Mouse (Mus musculus) hindbrain, embryonic 15.5 days (tissue): ENCODE results near the gene Matk. TPM values are rescaled to one million over a fixed set of nuclear protein-coding genes. Genes with fewer than 3 reads are reported as not detected.

Source experiments
- ATAC-seq: fragments of 200-750 bp; cut with Nextera tagmentation; 2 replicates; pipeline ENCODE4 v1.8.0; 2017; ENCODE audit warnings: low read depth, moderate number of reproducible peaks, moderate TSS enrichment; ENCODE audit not compliant: low FRiP score
- H3K27ac ChIP-seq: fragments of 300-500 bp; sonication (generic); replicated peaks from 2 replicates; pipeline ENCODE4 v1.5.1; 2015; ENCODE audit warnings: mild to moderate bottlenecking, inconsistent platforms
- H3K27me3 ChIP-seq: fragments of 300-500 bp; sonication (generic); 2 replicates; pipeline ENCODE4 v1.6.1; 2015; ENCODE audit warnings: control low read depth, inconsistent platforms
- H3K36me3 ChIP-seq: fragments of 300-500 bp; sonication (generic); 2 replicates; pipeline ENCODE4 v1.6.1; 2015; ENCODE audit warnings: control low read depth, inconsistent platforms
- H3K4me1 ChIP-seq: fragments of 300-500 bp; sonication (generic); replicated peaks from 2 replicates; pipeline ENCODE4 v1.6.1; 2015; ENCODE audit warnings: control low read depth, inconsistent platforms
- H3K4me2 ChIP-seq: fragments of 300-500 bp; sonication (generic); 2 replicates; pipeline ENCODE4 v1.6.1; 2015; ENCODE audit warnings: moderate library complexity, mild to moderate bottlenecking, inconsistent platforms
- H3K4me3 ChIP-seq: fragments of 300-500 bp; sonication (generic); 2 replicates; pipeline ENCODE4 v1.5.1; 2015; ENCODE audit warnings: mild to moderate bottlenecking, inconsistent platforms
- H3K9ac ChIP-seq: fragments of 300-500 bp; sonication (generic); 2 replicates; pipeline ENCODE4 v1.6.1; 2015; ENCODE audit warnings: inconsistent platforms
- H3K9me3 ChIP-seq: fragments of 300-500 bp; sonication (generic); 2 replicates; pipeline ENCODE4 v1.6.1; 2016; ENCODE audit warnings: control low read depth, inconsistent platforms
- WGBS: fragments of 180-500 bp; shearing (Covaris S2); methylation state at CpG from one replicate; pipeline ENCODE4 v1.1.7; 2015; 5-methylcytosine and 5-hydroxymethylcytosine counted together
- polyA plus RNA-seq: library from polyadenylated mRNA; unstranded; fragments of >200 nt; fragmentation: Nextera tagmentation; extraction: Ambion mirVana; gene quantifications from 2 replicates; pipeline ENCODE4 v1.2.1, GENCODE M21; 2015

Gene Matk
- polyA plus RNA-seq, 1 experiment from 2014 or later, result 49.7 TPM

DNA sequence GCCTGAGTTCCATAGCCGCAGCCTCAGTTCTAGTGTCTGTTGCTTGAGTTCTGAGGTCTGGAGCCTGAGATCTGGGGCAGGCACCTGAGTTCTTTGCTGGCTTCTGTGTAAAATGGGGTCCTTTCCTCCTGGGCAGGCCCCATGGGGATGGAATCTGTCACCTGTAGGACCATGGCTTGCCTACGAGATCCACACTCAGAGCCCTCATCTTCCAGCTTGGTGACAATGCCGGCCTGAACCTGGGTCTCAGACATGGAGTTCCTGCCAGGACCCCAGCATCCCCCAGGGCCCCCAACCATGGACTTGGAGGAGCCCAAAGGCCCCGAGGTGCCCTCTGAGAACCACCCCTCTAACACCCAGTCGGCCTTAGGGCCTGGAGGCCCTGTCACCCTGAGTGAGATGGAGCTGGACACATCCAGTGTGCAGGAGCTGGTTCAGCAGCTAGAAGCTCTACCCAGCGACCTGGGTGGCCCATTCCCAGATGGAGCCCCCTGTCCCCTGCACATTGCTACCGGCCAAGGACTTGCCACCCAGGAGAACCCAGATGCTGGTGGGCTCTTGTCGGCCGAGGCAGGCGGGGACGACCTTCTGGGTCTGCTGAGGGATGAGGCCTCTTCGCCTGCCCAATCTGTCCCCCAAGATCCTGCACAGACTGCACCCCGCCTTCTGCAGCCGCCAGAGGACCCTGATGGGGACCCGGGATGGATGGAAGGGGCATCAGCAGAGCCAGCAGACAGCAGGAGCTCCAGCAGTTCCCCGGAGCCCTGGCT lies 16.1 kb downstream of the Matk start:
- no peak for ATAC-seq
- no peaks in the 10 kb centered on the region for H3K27me3 ChIP-seq
- H3K9me3 ChIP-seq, result no peaks in the 10 kb centered on the region
- peaks cover 26% of the 10 kb centered on the region for H3K4me1 ChIP-seq
- peak overlapping the region; percentile 60 for H3K4me3 ChIP-seq
- WGBS, result 86% methylated on average over 16 of the region's 16 CpGs
- H3K9ac ChIP-seq, result peak overlapping the region; percentile 72
- H3K4me2 ChIP-seq, result peak overlapping the region; percentile 76
- H3K27ac ChIP-seq, result no peak overlapping the region
- H3K36me3 ChIP-seq, result peaks cover 26% of the 10 kb centered on the region

DNA sequence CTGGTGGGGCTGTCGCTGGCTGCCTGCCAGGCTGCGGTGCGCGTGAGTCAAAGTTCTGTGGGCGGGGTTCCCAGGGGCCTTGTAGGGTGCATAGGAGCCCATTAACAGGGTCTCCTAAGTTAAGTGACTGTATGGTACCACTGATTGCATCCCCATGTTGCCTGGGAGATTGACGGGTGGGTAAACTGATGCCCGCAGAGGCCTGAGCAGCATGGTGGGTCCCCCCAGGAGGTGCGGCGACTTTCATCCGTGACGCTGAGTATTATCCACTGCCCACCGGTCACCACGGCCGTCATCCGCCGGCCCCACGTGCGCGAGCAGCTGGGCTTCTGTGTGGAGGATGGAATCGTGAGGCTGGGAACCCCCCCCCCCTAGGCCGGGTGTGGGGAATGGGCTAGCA lies 19.6 kb downstream of the Matk start:
- no peak for ATAC-seq
- H3K4me1 ChIP-seq, result peaks cover 17% of the 10 kb centered on the region
- no peak overlapping the region for H3K4me2 ChIP-seq
- 95% methylated on average over 20 of the region's 21 CpGs for WGBS
- no peak overlapping the region for H3K9ac ChIP-seq
- no peak overlapping the region for H3K27ac ChIP-seq
- no peaks in the 10 kb centered on the region for H3K27me3 ChIP-seq
- no peaks in the 10 kb centered on the region for H3K9me3 ChIP-seq
- peaks cover 22% of the 10 kb centered on the region for H3K36me3 ChIP-seq
- no peak overlapping the region for H3K4me3 ChIP-seq

DNA sequence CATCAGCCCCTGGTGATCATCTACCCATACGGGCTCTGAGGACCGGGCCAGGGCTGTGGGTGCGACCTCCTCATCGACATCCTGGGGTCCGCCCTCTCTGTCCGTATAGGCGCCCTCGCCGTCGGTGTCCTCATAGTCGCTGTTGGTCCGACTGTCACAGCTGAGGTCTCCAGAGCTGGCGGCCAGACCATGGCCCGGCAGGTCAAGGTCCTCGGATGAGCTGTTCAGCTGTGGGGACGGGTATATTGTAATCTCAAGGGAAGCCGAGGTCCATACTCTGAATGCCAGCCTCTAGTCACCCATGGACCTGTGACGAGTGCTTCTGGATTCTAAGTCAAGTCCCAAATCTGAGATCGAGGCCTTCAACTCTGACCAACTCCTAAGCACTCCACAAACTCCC lies 21.1 kb downstream of the Matk start:
- H3K27me3 ChIP-seq, result no peaks in the 10 kb centered on the region
- no peak overlapping the region for H3K4me2 ChIP-seq
- H3K9me3 ChIP-seq, result no peaks in the 10 kb centered on the region
- peaks cover 22% of the 10 kb centered on the region for H3K36me3 ChIP-seq
- no peak for ATAC-seq
- WGBS, result 95% methylated on average over 19 of the region's 19 CpGs
- no peak overlapping the region for H3K4me3 ChIP-seq
- no peak overlapping the region for H3K27ac ChIP-seq
- no peak overlapping the region for H3K9ac ChIP-seq
- peaks cover 5% of the 10 kb centered on the region for H3K4me1 ChIP-seq

DNA sequence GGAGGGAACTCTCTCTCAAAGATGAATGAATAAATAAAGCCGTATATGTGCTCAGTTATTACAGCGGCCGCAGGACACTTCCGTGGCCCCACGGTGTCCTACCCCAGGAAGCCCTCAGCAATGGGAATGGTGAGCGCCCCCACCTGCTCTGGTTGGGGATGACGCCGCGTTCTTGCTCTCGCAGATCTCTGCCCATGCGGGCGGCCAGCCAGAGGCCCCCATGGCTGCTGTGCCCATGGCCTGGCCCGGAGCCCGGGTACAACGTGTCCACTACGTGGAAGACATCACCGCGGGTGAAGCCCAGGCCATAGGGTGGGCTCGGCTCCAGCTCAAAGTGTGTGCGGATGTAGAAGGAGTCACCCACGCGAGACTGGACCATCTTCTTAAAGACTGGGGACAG lies 24.9 kb downstream of the Matk start:
- Histone ChIP-seq H3K36me3 (peaks cover 9% of the 10 kb centered on the region), H3K27ac (no peak overlapping the region), H3K4me3 (no peak overlapping the region), H3K27me3 (peaks cover 3% of the 10 kb centered on the region; the same call in 1 of the 2 replicates), H3K9me3 (no peaks in the 10 kb centered on the region), H3K4me1 (no peaks in the 10 kb centered on the region), H3K4me2 (no peak overlapping the region), H3K9ac (no peak overlapping the region)
- no peak for ATAC-seq
- 74% methylated on average over 22 of the region's 22 CpGs for WGBS

DNA sequence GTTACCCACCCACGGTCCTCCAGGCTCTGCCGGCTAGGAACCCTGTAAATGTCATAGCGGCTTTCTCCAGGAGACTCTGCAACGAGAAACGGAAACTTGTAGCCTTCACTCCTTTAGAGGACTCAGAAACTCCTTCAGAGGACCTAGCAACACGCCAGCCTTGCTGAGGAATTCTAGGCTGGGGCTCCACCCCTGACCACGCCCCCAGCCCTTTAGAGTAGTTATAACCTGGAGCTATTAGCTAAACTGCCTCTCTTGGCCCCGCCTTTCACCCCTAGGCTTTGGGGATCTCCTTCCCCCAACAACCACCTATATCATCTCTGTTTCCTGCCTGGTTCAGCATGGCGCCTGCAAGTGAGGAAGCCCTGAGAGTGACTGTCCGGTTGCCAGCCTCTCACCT lies 26.8 kb downstream of the Matk start:
- Histone ChIP-seq H3K4me3 (no peak overlapping the region), H3K9me3 (no peaks in the 10 kb centered on the region), H3K4me2 (no peak overlapping the region), H3K27ac (no peak overlapping the region), H3K27me3 (peaks cover 10% of the 10 kb centered on the region; the same call in 1 of the 2 replicates), H3K36me3 (no peaks in the 10 kb centered on the region), H3K9ac (no peak overlapping the region), H3K4me1 (no peaks in the 10 kb centered on the region)
- no peak for ATAC-seq
- 45% methylated on average over 10 of the region's 10 CpGs for WGBS

DNA sequence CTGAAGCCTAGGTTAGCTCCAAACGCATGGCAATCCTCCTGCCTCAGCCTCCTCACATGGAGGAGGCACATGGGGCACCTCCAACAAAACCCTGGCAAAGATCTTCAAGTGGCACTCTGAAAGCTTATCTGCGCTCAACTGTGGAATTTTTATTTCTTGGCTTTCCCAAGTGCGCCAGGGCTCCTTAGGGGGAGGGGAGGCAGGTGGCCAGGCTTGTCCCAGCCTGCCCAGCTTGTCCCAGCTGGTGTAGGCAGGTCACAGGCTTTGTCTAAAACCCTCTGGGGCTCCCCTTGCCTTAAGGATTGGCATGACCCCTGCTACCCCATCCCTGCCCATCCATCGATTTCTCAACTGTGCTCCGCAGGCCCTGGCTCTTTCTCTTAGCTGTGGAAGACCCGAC lies 31.5 kb downstream of the Matk start:
- Histone ChIP-seq H3K9ac (no peak overlapping the region), H3K4me1 (peaks cover 6% of the 10 kb centered on the region), H3K4me2 (no peak overlapping the region), H3K27me3 (peaks cover 16% of the 10 kb centered on the region), H3K4me3 (no peak overlapping the region), H3K9me3 (no peaks in the 10 kb centered on the region), H3K36me3 (no peaks in the 10 kb centered on the region), H3K27ac (no peak overlapping the region)
- no peak for ATAC-seq
- 46% methylated on average over 6 of the region's 6 CpGs for WGBS

DNA sequence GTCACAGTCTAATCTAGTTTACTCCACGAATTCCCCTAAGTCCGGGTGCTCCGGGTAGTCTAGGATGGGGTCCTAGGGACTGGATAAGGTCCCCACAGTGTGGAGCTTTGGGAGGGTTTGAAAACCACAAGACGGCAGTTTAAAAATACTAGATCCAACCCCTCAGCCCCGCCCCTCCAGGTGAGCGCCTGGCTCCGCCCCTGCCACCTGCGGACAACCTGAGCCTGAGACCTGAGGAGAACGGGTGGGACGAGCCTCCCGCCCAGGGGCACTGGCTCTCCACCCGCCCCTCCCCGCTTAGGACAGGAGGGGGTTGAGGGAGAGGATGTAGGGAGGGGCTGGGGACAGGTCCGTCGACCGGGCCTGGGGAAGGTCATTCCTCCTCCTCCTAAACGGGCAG lies 32.0 kb downstream of the Matk start:
- H3K27me3 ChIP-seq, result peaks cover 17% of the 10 kb centered on the region
- H3K36me3 ChIP-seq, result no peaks in the 10 kb centered on the region
- no peak overlapping the region for H3K4me3 ChIP-seq
- ATAC-seq, result no peak
- WGBS, result 11% methylated on average over 17 of the region's 17 CpGs
- no peak overlapping the region for H3K27ac ChIP-seq
- 0 out of 2 replicates have a peak overlapping the region, but pooled peaks have one; percentile 89 for H3K4me2 ChIP-seq
- peaks cover 6% of the 10 kb centered on the region for H3K4me1 ChIP-seq
- H3K9me3 ChIP-seq, result no peaks in the 10 kb centered on the region
- no peak overlapping the region for H3K9ac ChIP-seq

DNA sequence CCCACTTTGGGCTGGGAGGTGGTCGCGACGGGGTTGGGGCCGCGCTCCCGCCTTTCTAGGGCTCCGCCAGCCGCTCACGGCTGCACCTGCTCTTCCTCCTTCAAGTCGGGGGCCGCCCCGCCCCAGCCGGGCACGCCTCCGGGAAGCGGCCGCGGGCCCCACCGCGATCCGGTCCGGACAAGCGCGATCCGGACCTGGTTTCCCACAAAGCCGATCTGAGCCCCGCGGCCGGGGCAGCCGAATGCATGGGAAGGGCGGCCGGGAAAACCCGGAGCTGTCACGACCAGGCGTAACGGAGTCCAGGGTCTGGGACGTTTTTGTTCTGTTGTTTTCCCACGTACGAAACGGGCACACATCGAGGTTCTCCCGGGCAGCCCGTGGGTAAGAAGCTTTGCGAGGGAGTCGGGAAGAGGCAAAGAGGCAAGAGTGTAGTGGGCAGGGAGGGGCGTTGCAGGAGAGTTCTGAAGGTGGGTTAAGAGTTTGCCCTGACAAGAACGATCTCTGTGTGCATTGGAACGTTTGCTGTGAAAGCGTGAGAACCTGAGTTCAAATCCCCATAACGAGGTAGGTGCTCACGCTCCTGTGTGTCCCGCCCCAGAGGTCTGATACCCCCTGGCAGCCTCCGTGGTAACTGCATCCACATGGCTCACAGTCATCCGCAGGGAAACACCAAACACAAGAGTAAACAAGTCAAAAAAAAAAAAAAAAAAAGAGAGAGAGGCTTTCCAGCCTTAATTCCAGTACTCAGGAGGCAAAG lies 33.1 kb downstream of the Matk start:
- Histone ChIP-seq H3K27me3 (peaks cover 28% of the 10 kb centered on the region), H3K9me3 (no peaks in the 10 kb centered on the region), H3K4me3 (peak overlapping the region; percentile 49), H3K27ac (no peak overlapping the region), H3K36me3 (no peaks in the 10 kb centered on the region), H3K4me2 (peak overlapping the region; percentile 89), H3K4me1 (peaks cover 10% of the 10 kb centered on the region), H3K9ac (peak overlapping the region; percentile 44)
- 2% methylated on average over 54 of the region's 54 CpGs for WGBS
- ATAC-seq, result peak; percentile 78

DNA sequence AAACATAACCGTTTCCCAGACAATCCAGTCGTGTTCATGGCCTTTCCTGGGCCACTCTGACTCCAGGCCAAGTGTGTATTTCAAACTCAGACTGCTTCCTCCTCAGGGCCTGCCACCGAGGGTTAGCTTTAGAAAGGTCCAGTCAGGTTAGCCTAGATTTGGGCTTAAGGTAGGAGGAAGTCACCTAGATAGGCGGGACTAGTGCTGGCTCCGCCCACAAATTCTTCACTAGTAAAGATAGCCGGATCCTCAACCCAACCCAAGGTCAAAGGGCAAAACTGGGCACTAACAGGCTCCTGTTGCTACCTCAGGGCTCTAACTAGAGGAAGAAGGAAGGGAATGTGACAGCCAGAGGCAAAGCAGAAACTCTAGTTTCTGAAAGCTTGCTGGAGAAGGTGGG lies 33.9 kb downstream of the Matk start:
- no peak overlapping the region for H3K27ac ChIP-seq
- no peaks in the 10 kb centered on the region for H3K9me3 ChIP-seq
- H3K36me3 ChIP-seq, result no peaks in the 10 kb centered on the region
- peaks cover 16% of the 10 kb centered on the region for H3K4me1 ChIP-seq
- H3K4me3 ChIP-seq, result no peak overlapping the region
- H3K4me2 ChIP-seq, result no peak overlapping the region
- ATAC-seq, result no peak
- no peak overlapping the region for H3K9ac ChIP-seq
- H3K27me3 ChIP-seq, result peaks cover 28% of the 10 kb centered on the region
- WGBS, result 46% methylated on average over 6 of the region's 6 CpGs

DNA sequence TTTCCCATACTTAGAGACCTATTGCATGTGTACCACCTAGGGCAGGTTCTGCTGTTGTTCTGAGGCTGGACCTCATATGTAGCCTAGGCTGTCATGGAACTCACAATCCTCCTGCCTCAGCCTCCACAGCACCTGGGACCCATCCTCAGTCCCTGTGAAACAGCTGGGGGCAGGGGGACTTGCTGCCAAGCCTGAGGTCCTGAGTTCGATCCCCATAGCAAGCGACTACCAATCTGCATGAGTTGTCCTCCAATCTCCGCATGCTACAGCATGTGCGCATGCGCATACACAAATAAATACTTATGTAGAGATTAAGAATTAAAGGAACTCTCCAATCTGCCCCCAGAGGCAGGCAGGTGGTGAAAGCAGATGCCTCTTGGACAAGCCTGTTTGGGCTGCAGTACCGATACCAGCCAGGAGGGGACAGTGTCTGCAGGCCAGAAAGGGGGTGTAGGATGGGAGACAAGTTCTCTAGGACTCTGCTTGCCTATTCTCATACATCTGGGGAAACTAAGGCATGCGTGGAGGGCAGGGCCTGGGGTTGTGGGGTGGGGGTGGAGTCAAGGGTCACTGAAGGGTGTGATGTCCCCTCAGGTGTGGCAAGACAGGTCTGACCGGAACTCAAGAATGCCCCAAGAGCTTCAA lies 34.9 kb downstream of the Matk start:
- Histone ChIP-seq H3K27ac (no peak overlapping the region), H3K4me3 (no peak overlapping the region), H3K9me3 (no peaks in the 10 kb centered on the region), H3K9ac (no peak overlapping the region), H3K27me3 (peaks cover 24% of the 10 kb centered on the region), H3K4me1 (peaks cover 16% of the 10 kb centered on the region), H3K4me2 (no peak overlapping the region), H3K36me3 (no peaks in the 10 kb centered on the region)
- ATAC-seq, result no peak
- WGBS, result 61% methylated on average over 8 of the region's 8 CpGs

DNA sequence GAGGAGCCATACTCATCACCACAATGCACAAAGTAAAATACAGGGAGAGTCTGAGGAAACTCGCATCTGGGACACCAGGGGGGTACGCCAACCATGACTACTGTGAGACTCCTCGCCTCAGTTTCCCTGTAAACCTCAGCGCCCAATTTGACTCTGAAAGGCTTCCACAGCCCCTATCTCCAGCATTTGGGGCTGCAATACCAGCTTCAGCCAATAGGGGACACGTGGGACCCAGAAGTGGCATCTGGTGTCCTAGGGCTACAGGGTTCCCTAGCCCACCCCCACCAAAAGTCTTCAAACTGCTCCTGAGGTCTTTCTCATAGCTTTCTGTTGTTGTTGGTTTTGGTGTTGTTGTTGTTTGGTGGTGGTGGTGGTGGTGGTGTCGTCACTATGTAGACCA lies 35.9 kb downstream of the Matk start:
- H3K27ac ChIP-seq, result no peak overlapping the region
- peaks cover 16% of the 10 kb centered on the region for H3K4me1 ChIP-seq
- H3K9me3 ChIP-seq, result no peaks in the 10 kb centered on the region
- H3K9ac ChIP-seq, result no peak overlapping the region
- no peak overlapping the region for H3K4me2 ChIP-seq
- peaks cover 20% of the 10 kb centered on the region for H3K27me3 ChIP-seq
- H3K4me3 ChIP-seq, result no peak overlapping the region
- no peak for ATAC-seq
- no peaks in the 10 kb centered on the region for H3K36me3 ChIP-seq
- WGBS, result 31% methylated on average over 6 of the region's 6 CpGs

DNA sequence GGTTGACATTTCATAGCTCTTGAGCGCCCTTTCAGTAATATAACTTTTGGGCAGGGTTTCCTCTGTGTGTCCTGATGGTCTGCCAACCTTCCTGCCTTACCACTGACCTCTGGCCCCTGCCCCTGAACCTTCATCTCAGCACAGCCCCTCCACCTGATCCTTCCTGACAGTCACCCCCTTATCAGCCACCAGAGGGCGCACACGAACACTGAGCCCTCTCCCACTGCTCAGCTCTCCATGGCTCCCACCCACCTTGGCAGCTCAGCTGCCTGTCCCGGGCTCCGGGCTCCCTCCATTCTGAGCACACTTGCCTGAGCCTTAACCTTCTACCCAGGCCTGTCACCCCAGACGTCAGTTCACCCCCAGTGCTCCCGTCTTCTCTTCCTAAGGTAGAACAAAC lies 36.5 kb downstream of the Matk start:
- Histone ChIP-seq H3K27me3 (peaks cover 17% of the 10 kb centered on the region; the same call in 1 of the 2 replicates), H3K27ac (no peak overlapping the region), H3K36me3 (no peaks in the 10 kb centered on the region), H3K4me1 (peaks cover 22% of the 10 kb centered on the region), H3K9me3 (no peaks in the 10 kb centered on the region), H3K4me2 (no peak overlapping the region), H3K4me3 (no peak overlapping the region), H3K9ac (no peak overlapping the region)
- 6% methylated on average over 7 of the region's 7 CpGs for WGBS
- ATAC-seq, result no peak
